Mouse (Mus musculus) embryonic facial prominence, embryonic 11.5 days (tissue): ENCODE measurements around the gene Klf14. TPM values are rescaled to one million over a fixed set of nuclear protein-coding genes. Genes with fewer than 3 reads are reported as not detected.

ENCODE experiments used
- ATAC-seq: fragments of 200-750 bp; cut with Nextera tagmentation; replicated peaks from 2 replicates; pipeline ENCODE4 v1.8.0; 2017; ENCODE audit warnings: low read depth; ENCODE audit not compliant: insufficient number of reproducible peaks, low FRiP score, low TSS enrichment
- DNase-seq: peaks from one replicate; pipeline ENCODE4 v3.0.0-alpha.2; 2015; ENCODE audit warnings: low spot score
- H3K27ac ChIP-seq: fragments of 300-500 bp; sonication (generic); replicated peaks from 2 replicates; pipeline ENCODE4 v1.5.1; 2014; ENCODE audit warnings: mild to moderate bottlenecking, low read depth, low read length, control low read depth
- H3K27me3 ChIP-seq: fragments of 300-500 bp; sonication (generic); 2 replicates; pipeline ENCODE4 v1.6.1; 2014; ENCODE audit warnings: mild to moderate bottlenecking, low read length, moderate library complexity, mixed read lengths; ENCODE audit not compliant: control insufficient read depth, insufficient read depth
- H3K36me3 ChIP-seq: fragments of 300-500 bp; sonication (generic); replicated peaks from 2 replicates; pipeline ENCODE4 v1.6.1; 2014; ENCODE audit warnings: low read depth, mild to moderate bottlenecking, low read length, moderate library complexity, mixed read lengths; ENCODE audit not compliant: control insufficient read depth, insufficient read depth
- H3K4me1 ChIP-seq: fragments of 300-500 bp; sonication (generic); 2 replicates; pipeline ENCODE4 v1.6.1; 2014; ENCODE audit warnings: low read length, mixed read lengths; ENCODE audit not compliant: control insufficient read depth, insufficient read depth
- H3K4me2 ChIP-seq: fragments of 300-500 bp; sonication (generic); 2 replicates; pipeline ENCODE4 v1.6.1; 2014; ENCODE audit warnings: low read depth, mild to moderate bottlenecking, control low read depth, low read length, moderate library complexity
- H3K4me3 ChIP-seq: fragments of 300-500 bp; sonication (generic); 2 replicates; pipeline ENCODE4 v1.5.1; 2014; ENCODE audit warnings: low read depth, low read length, control low read depth
- H3K9ac ChIP-seq: fragments of 300-500 bp; sonication (generic); replicated peaks from 2 replicates; pipeline ENCODE4 v1.6.1; 2014; ENCODE audit warnings: mild to moderate bottlenecking, control low read depth, low read length
- H3K9me3 ChIP-seq: fragments of 300-500 bp; sonication (generic); replicated peaks from 2 replicates; pipeline ENCODE4 v1.6.1; 2016; ENCODE audit warnings: mild to moderate bottlenecking, low read length, inconsistent platforms, mixed read lengths; ENCODE audit not compliant: control insufficient read depth
- WGBS: fragments of 180-500 bp; shearing (Covaris S2); extraction: QIAGEN DNeasy Blood & Tissue Kit; methylation state at CpG from one replicate; pipeline ENCODE4 v1.1.7; 2014; 5-methylcytosine and 5-hydroxymethylcytosine counted together
- polyA plus RNA-seq: library from polyadenylated mRNA; unstranded; fragments of >200 nt; fragmentation: Nextera tagmentation; extraction: Ambion mirVana; gene quantifications from 2 replicates; pipeline ENCODE4 v1.2.1, GENCODE M21; 2014

Klf14 gene
- polyA plus RNA-seq, 1 experiment from 2014 or later: 2.9 TPM

- DNase-seq (peak; percentile 60), ATAC-seq (no peak)
- 4% methylated on average over 84 of the region's 84 CpGs for WGBS
- H3K4me3 ChIP-seq: peak overlapping the region; percentile 46
- no peaks in the 10 kb centered on the region for H3K4me1 ChIP-seq
- peaks cover 18% of the 10 kb centered on the region for H3K27me3 ChIP-seq
- peak overlapping the region; percentile 82 for H3K4me2 ChIP-seq
- no peaks in the 10 kb centered on the region; the same call in 1 of the 2 replicates for H3K36me3 ChIP-seq
- peaks cover 23% of the 10 kb centered on the region for H3K9me3 ChIP-seq
- peak overlapping the region; percentile 27; the same call in 1 of the 2 replicates for H3K9ac ChIP-seq
- H3K27ac ChIP-seq: no peak overlapping the region
Observed at GRCm38 (mm10) chr6:30957784-30958735, 818 bp downstream of the Klf14 start.

- no peak for ATAC-seq
- 70% methylated on average over 5 of the region's 5 CpGs for WGBS
- no peak for DNase-seq
Observed at GRCm38 (mm10) chr6:30939264-30939663, 19.6 kb downstream of the Klf14 start.

GRCm38 (mm10) chr6:30922821-30923220, 36.1 kb downstream of the Klf14 start:
- Histone ChIP-seq H3K9ac (no peak overlapping the region), H3K4me3 (no peak overlapping the region), H3K4me2 (no peak overlapping the region), H3K4me1 (no peaks in the 10 kb centered on the region), H3K27me3 (no peaks in the 10 kb centered on the region), H3K9me3 (no peaks in the 10 kb centered on the region), H3K27ac (no peak overlapping the region), H3K36me3 (no peaks in the 10 kb centered on the region)
- WGBS: 46% methylated on average over 2 of the region's 2 CpGs
- ATAC-seq (no peak), DNase-seq (peak; percentile 42)

More at GRCm38 (mm10) chr6:30939264-30939663, 19.6 kb downstream of the Klf14 start:
- Histone ChIP-seq H3K36me3 (no peaks in the 10 kb centered on the region), H3K27ac (no peak overlapping the region), H3K4me1 (no peaks in the 10 kb centered on the region), H3K27me3 (no peaks in the 10 kb centered on the region), H3K4me3 (no peak overlapping the region), H3K9ac (no peak overlapping the region), H3K4me2 (no peak overlapping the region), H3K9me3 (no peaks in the 10 kb centered on the region)

- ATAC-seq (no peak), DNase-seq (no peak)
- no peak overlapping the region for H3K27ac ChIP-seq
- H3K4me1 ChIP-seq: no peaks in the 10 kb centered on the region
- H3K27me3 ChIP-seq: no peaks in the 10 kb centered on the region
- WGBS: 76% methylated on average over 10 of the region's 11 CpGs
- no peak overlapping the region for H3K9ac ChIP-seq
- no peak overlapping the region for H3K4me3 ChIP-seq
- H3K9me3 ChIP-seq: no peaks in the 10 kb centered on the region
- H3K36me3 ChIP-seq: no peaks in the 10 kb centered on the region
- H3K4me2 ChIP-seq: no peak overlapping the region
Observed at GRCm38 (mm10) chr6:30921826-30922225, 37.1 kb downstream of the Klf14 start.

- WGBS: 55% methylated on average over 21 of the region's 21 CpGs
- no peaks in the 10 kb centered on the region for H3K36me3 ChIP-seq
- H3K9me3 ChIP-seq: no peaks in the 10 kb centered on the region
- H3K4me2 ChIP-seq: no peak overlapping the region
- ATAC-seq (no peak), DNase-seq (peak; percentile 38)
- no peaks in the 10 kb centered on the region for H3K4me1 ChIP-seq
- no peak overlapping the region for H3K4me3 ChIP-seq
- no peak overlapping the region for H3K9ac ChIP-seq
- H3K27ac ChIP-seq: no peak overlapping the region
- H3K27me3 ChIP-seq: no peaks in the 10 kb centered on the region
Observed at GRCm38 (mm10) chr6:30920834-30921675, 37.8 kb downstream of the Klf14 start.

GRCm38 (mm10) chr6:30915473-30915872, 43.4 kb downstream of the Klf14 start, which contains the start of gene Tsga13:
TSS of gene Tsga13 (minus strand) at chr6:30915573.
- 95% methylated on average over 2 of the region's 2 CpGs for WGBS
- no peak for DNase-seq
- Histone ChIP-seq H3K36me3 (no peaks in the 10 kb centered on the region), H3K27ac (no peak within 1 kb of the TSS), H3K27me3 (no peaks in the 10 kb centered on the region), H3K9me3 (no peaks in the 10 kb centered on the region), H3K4me1 (no peaks in the 10 kb centered on the region), H3K4me2 (no peak within 1 kb of the TSS), H3K9ac (no peak within 1 kb of the TSS), H3K4me3 (no peak within 1 kb of the TSS)
- no peak for ATAC-seq

GRCm38 (mm10) chr6:30907970-30908369, 50.9 kb downstream of the Klf14 start:
- H3K4me1 ChIP-seq: no peaks in the 10 kb centered on the region
- WGBS: 41% methylated on average over 3 of the region's 3 CpGs
- H3K36me3 ChIP-seq: no peaks in the 10 kb centered on the region
- H3K4me2 ChIP-seq: no peak overlapping the region
- no peak overlapping the region for H3K27ac ChIP-seq
- no peak overlapping the region for H3K9ac ChIP-seq
- no peak overlapping the region for H3K4me3 ChIP-seq
- ATAC-seq: no peak
- H3K27me3 ChIP-seq: no peaks in the 10 kb centered on the region
- H3K9me3 ChIP-seq: no peaks in the 10 kb centered on the region
- no peak for DNase-seq
